28 mouse cellular contexts compared by ENCODE assay signal in genomic region chr5:122537654-122538053, GRCm38 (mm10).
"Had no signal": no experiment of that assay in that cellular context is flagged by ENCODE, and none has a peak within 500 bp of the region (broad histone marks: within the 10 kb centered on the region; RNA-seq: fewer than 3 reads in every experiment).

No protein-coding gene starts in this region.

- H3K27ac ChIP-seq: limb, embryonic 10.5 days; limb, embryonic 12.5 days; limb, embryonic 13.5 days; limb, embryonic 15.5 days; liver, embryonic 12.5 days; liver, embryonic 13.5 days; liver, embryonic 14.5 days; liver, embryonic 15.5 days; lung, embryonic 15.5 days; macrophage; midbrain, embryonic 10.5 days; midbrain, embryonic 12.5 days; midbrain, embryonic 13.5 days; midbrain, embryonic 15.5 days; neural tube, embryonic 12.5 days had no signal

- DNase-seq: left cerebral cortex, postnatal 4 days; liver; liver, embryonic 13.5 days; liver, postnatal 0 days; lung, adult 18-20 months; lung, adult 2 months; lung, embryonic 14.5 days; lung, postnatal 10 days; lung, postnatal 14 days; lung, postnatal 36 days; lung, postnatal 4 days; midbrain, embryonic 14.5 days had no signal

- H3K36me3 ChIP-seq: liver, embryonic 12.5 days; liver, embryonic 13.5 days; liver, embryonic 15.5 days; lung, embryonic 15.5 days had no signal

- H3K4me1 ChIP-seq: limb, embryonic 10.5 days; limb, embryonic 12.5 days; limb, embryonic 13.5 days; limb, embryonic 15.5 days; liver, embryonic 12.5 days; liver, embryonic 13.5 days; liver, embryonic 15.5 days; lung, embryonic 15.5 days; midbrain, embryonic 10.5 days; midbrain, embryonic 12.5 days; midbrain, embryonic 13.5 days; midbrain, embryonic 15.5 days; neural tube, embryonic 12.5 days had no signal

- H3K27me3 ChIP-seq: limb, embryonic 12.5 days; limb, embryonic 13.5 days; limb, embryonic 15.5 days; liver, embryonic 13.5 days; liver, embryonic 15.5 days; lung, embryonic 15.5 days; midbrain, embryonic 12.5 days; midbrain, embryonic 13.5 days; midbrain, embryonic 15.5 days; neural tube, embryonic 12.5 days had no signal

- H3K9me3 ChIP-seq: limb, embryonic 10.5 days; limb, embryonic 12.5 days; limb, embryonic 13.5 days; limb, embryonic 15.5 days; liver, embryonic 12.5 days; liver, embryonic 13.5 days; liver, embryonic 15.5 days; lung, embryonic 15.5 days; megakaryocyte, embryonic 14.5 days; midbrain, embryonic 10.5 days; midbrain, embryonic 12.5 days; midbrain, embryonic 13.5 days; midbrain, embryonic 15.5 days; neural tube, embryonic 12.5 days had no signal

- H3K4me3 ChIP-seq: limb, embryonic 10.5 days; limb, embryonic 12.5 days; limb, embryonic 13.5 days; limb, embryonic 15.5 days; liver, embryonic 12.5 days; liver, embryonic 13.5 days; liver, embryonic 15.5 days; lung, embryonic 15.5 days; megakaryocyte, embryonic 14.5 days; midbrain, embryonic 10.5 days; midbrain, embryonic 12.5 days; midbrain, embryonic 13.5 days; midbrain, embryonic 15.5 days; myocyte; neural tube, embryonic 12.5 days had no signal
